Mouse (Mus musculus): ENCODE results near the gene Cers3.
A peak's percentile ranks its signal among the peaks of the same experiment; 100 is the strongest.

The Cers3 gene

GRCm38 (mm10) chr7:66779944-66780942 is 36.9 kb downstream of the Cers3 start:
- no peak for DNase-seq (ENCODE audit: extremely low spot score)

GRCm38 (mm10) chr7:66786476-66786875 is 43.2 kb downstream of the Cers3 start:
- DNase-seq (ENCODE audit: extremely low spot score): no peak

GRCm38 (mm10) chr7:66787816-66788215 is 44.5 kb downstream of the Cers3 start:
- DNase-seq (ENCODE audit: extremely low spot score): no peak

- peak; percentile 23 for DNase-seq (ENCODE audit: extremely low spot score)
Observed at GRCm38 (mm10) chr7:66789860-66790748, 46.8 kb downstream of the Cers3 start.

- no peak for DNase-seq (ENCODE audit: extremely low spot score)
Observed at GRCm38 (mm10) chr7:66791022-66791421, 47.7 kb downstream of the Cers3 start.

- DNase-seq (ENCODE audit: extremely low spot score): no peak
Observed at GRCm38 (mm10) chr7:66796909-66797308, 53.6 kb downstream of the Cers3 start.

- no peak for DNase-seq (ENCODE audit: extremely low spot score)
Observed at GRCm38 (mm10) chr7:66797345-66797744, 54.0 kb downstream of the Cers3 start.

GRCm38 (mm10) chr7:66798826-66799225 is 55.5 kb downstream of the Cers3 start:
- no peak for DNase-seq (ENCODE audit: extremely low spot score)

GRCm38 (mm10) chr7:66800784-66801183 is 57.5 kb downstream of the Cers3 start:
- no peak for DNase-seq (ENCODE audit: extremely low spot score)

GRCm38 (mm10) chr7:66801785-66802184 is 58.5 kb downstream of the Cers3 start:
- no peak for DNase-seq (ENCODE audit: extremely low spot score)

GRCm38 (mm10) chr7:66803798-66804197 is 60.5 kb downstream of the Cers3 start:
- DNase-seq (ENCODE audit: extremely low spot score): no peak

- DNase-seq (ENCODE audit: extremely low spot score): no peak
Observed at GRCm38 (mm10) chr7:66806801-66807200, 63.5 kb downstream of the Cers3 start.

GRCm38 (mm10) chr7:66810436-66810835 is 67.1 kb downstream of the Cers3 start:
- no peak for DNase-seq (ENCODE audit: extremely low spot score)

- DNase-seq (ENCODE audit: extremely low spot score): no peak
Observed at GRCm38 (mm10) chr7:66811294-66811693, 68.0 kb downstream of the Cers3 start.

GRCm38 (mm10) chr7:66812289-66812688 is 69.0 kb downstream of the Cers3 start:
- no peak for DNase-seq (ENCODE audit: extremely low spot score)

- DNase-seq (ENCODE audit: extremely low spot score): no peak
Observed at GRCm38 (mm10) chr7:66812737-66813136, 69.4 kb downstream of the Cers3 start.

- no peak for DNase-seq (ENCODE audit: extremely low spot score)
Observed at GRCm38 (mm10) chr7:66813172-66813571, 69.9 kb downstream of the Cers3 start.

GRCm38 (mm10) chr7:66815526-66815925 is 72.2 kb downstream of the Cers3 start:
- no peak for DNase-seq (ENCODE audit: extremely low spot score)

- DNase-seq (ENCODE audit: extremely low spot score): peak; percentile 66
Observed at GRCm38 (mm10) chr7:66820034-66820433, 76.7 kb downstream of the Cers3 start.

- no peak for DNase-seq (ENCODE audit: extremely low spot score)
Observed at GRCm38 (mm10) chr7:66830803-66831202, 87.5 kb downstream of the Cers3 start.

- DNase-seq (ENCODE audit: extremely low spot score): no peak
Observed at GRCm38 (mm10) chr7:66831295-66831694, 88.0 kb downstream of the Cers3 start.

GRCm38 (mm10) chr7:66839463-66840007 is 96.2 kb downstream of the Cers3 start, which contains the start of gene Adamts17:
Gene Adamts17 (plus strand): TSS chr7:66839735.
- peak; percentile 90 for DNase-seq (ENCODE audit: extremely low spot score)

All from embryo, embryonic 9.5 days (tissue).